Mouse (Mus musculus) midbrain, embryonic 14.5 days (tissue): ENCODE measurements around the gene Syt3. TPM values are rescaled to one million over a fixed set of nuclear protein-coding genes. Genes with fewer than 3 reads are reported as not detected.

Experiments used
- ATAC-seq: fragments of 200-750 bp; cut with Nextera tagmentation; 2 replicates; pipeline ENCODE4 v1.8.0; 2017; ENCODE audit warnings: moderate number of reproducible peaks, moderate library complexity; ENCODE audit not compliant: low FRiP score, low TSS enrichment
- DNase-seq: peaks from one replicate; pipeline ENCODE4 v3.0.0-alpha.2; 2015
- H3K27ac ChIP-seq: fragments of 300-500 bp; sonication (generic); replicated peaks from 2 replicates; pipeline ENCODE4 v1.5.1; 2014; ENCODE audit warnings: mild to moderate bottlenecking, low read depth, low read length, moderate library complexity
- H3K27me3 ChIP-seq: fragments of 300-500 bp; sonication (generic); 2 replicates; pipeline ENCODE4 v1.6.1; 2014; ENCODE audit warnings: low read length, control low read depth, mixed read lengths; ENCODE audit not compliant: control insufficient read depth, insufficient read depth
- H3K36me3 ChIP-seq: fragments of 300-500 bp; sonication (generic); 2 replicates; pipeline ENCODE4 v1.6.1; 2014; ENCODE audit warnings: low read length, control low read depth; ENCODE audit not compliant: control insufficient read depth, insufficient read depth
- H3K4me1 ChIP-seq: fragments of 300-500 bp; sonication (generic); 2 replicates; pipeline ENCODE4 v1.6.1; 2014; ENCODE audit warnings: mild to moderate bottlenecking, antibody characterized with exemption, low read length, control low read depth; ENCODE audit not compliant: control insufficient read depth, insufficient read depth
- H3K4me2 ChIP-seq: fragments of 300-500 bp; sonication (generic); 2 replicates; pipeline ENCODE4 v1.6.1; 2014; ENCODE audit warnings: mild to moderate bottlenecking, low read length, moderate library complexity
- H3K4me3 ChIP-seq: fragments of 300-500 bp; sonication (generic); replicated peaks from 2 replicates; pipeline ENCODE4 v1.5.1; 2014; ENCODE audit warnings: low read depth, low read length
- H3K9ac ChIP-seq: fragments of 300-500 bp; sonication (generic); replicated peaks from 2 replicates; pipeline ENCODE4 v1.6.1; 2014; ENCODE audit warnings: mild to moderate bottlenecking, low read length, moderate library complexity
- H3K9me3 ChIP-seq: fragments of 300-500 bp; sonication (generic); 2 replicates; pipeline ENCODE4 v1.6.1; 2016; ENCODE audit warnings: low read length, control low read depth, mixed read lengths; ENCODE audit not compliant: control insufficient read depth
- WGBS: fragments of 180-500 bp; shearing (Covaris S2); extraction: QIAGEN DNeasy Blood & Tissue Kit; methylation state at CpG from one replicate; pipeline ENCODE4 v1.1.7; 2014; 5-methylcytosine and 5-hydroxymethylcytosine counted together
- polyA plus RNA-seq: library from polyadenylated mRNA; unstranded; fragments of >200 nt; fragmentation: Nextera tagmentation; extraction: Ambion mirVana; gene quantifications from 2 replicates; pipeline ENCODE4 v1.2.1, GENCODE M21; 2014

Gene Syt3
- polyA plus RNA-seq, 1 experiment from 2014 or later, result 39.5 TPM

GRCm38 (mm10) chr7:44360792-44361301 is 23.1 kb upstream of the Syt3 start:
- no peaks in the 10 kb centered on the region for H3K36me3 ChIP-seq
- peak overlapping the region; percentile 48 for H3K4me3 ChIP-seq
- DNase-seq (peak; percentile 61), ATAC-seq (peak; percentile 5; the same call in 1 of the 2 replicates)
- H3K4me1 ChIP-seq, result peaks cover 24% of the 10 kb centered on the region
- 0 out of 2 replicates have a peak, but pooled peaks cover 3% of the 10 kb centered on the region for H3K27me3 ChIP-seq
- no peaks in the 10 kb centered on the region for H3K9me3 ChIP-seq
- peak overlapping the region; percentile 94 for H3K4me2 ChIP-seq
- H3K9ac ChIP-seq, result peak overlapping the region; percentile 56; the same call in 1 of the 2 replicates
- WGBS, result 7% methylated on average over 21 of the region's 21 CpGs
- peak overlapping the region; percentile 92 for H3K27ac ChIP-seq

GRCm38 (mm10) chr7:44372678-44373077 is 11.2 kb upstream of the Syt3 start:
- no peak for ATAC-seq

GRCm38 (mm10) chr7:44373460-44373859 is 10.4 kb upstream of the Syt3 start:
- H3K36me3 ChIP-seq, result no peaks in the 10 kb centered on the region
- ATAC-seq (no peak), DNase-seq (no peak)
- peak overlapping the region; percentile 55 for H3K4me3 ChIP-seq
- peaks cover 13% of the 10 kb centered on the region for H3K4me1 ChIP-seq
- H3K9ac ChIP-seq, result no peak overlapping the region; the same call in 1 of the 2 replicates
- no peaks in the 10 kb centered on the region for H3K27me3 ChIP-seq
- H3K27ac ChIP-seq, result peak overlapping the region; percentile 60; the same call in 1 of the 2 replicates
- 13% methylated on average over 7 of the region's 7 CpGs for WGBS
- no peaks in the 10 kb centered on the region for H3K9me3 ChIP-seq
- H3K4me2 ChIP-seq, result peak overlapping the region; percentile 86

More at GRCm38 (mm10) chr7:44372678-44373077, 11.2 kb upstream of the Syt3 start:
- no peaks in the 10 kb centered on the region for H3K27me3 ChIP-seq
- no peaks in the 10 kb centered on the region for H3K36me3 ChIP-seq
- no peak overlapping the region for H3K9ac ChIP-seq
- no peak overlapping the region for H3K4me3 ChIP-seq
- DNase-seq, result no peak
- WGBS, result 91% methylated on average over 8 of the region's 8 CpGs
- no peak overlapping the region for H3K27ac ChIP-seq
- H3K9me3 ChIP-seq, result no peaks in the 10 kb centered on the region
- H3K4me1 ChIP-seq, result peaks cover 13% of the 10 kb centered on the region
- no peak overlapping the region for H3K4me2 ChIP-seq

- 1% methylated on average over 19 of the region's 19 CpGs for WGBS
- H3K4me2 ChIP-seq, result peak overlapping the region; percentile 86
- H3K9ac ChIP-seq, result peak overlapping the region; percentile 65
- H3K27ac ChIP-seq, result peak overlapping the region; percentile 69
- no peaks in the 10 kb centered on the region for H3K36me3 ChIP-seq
- ATAC-seq, result peak; percentile 93
- no peaks in the 10 kb centered on the region for H3K27me3 ChIP-seq
- peaks cover 13% of the 10 kb centered on the region for H3K4me1 ChIP-seq
- H3K4me3 ChIP-seq, result peak overlapping the region; percentile 55
- H3K9me3 ChIP-seq, result no peaks in the 10 kb centered on the region
- peak; percentile 94 for DNase-seq
Measured at GRCm38 (mm10) chr7:44373889-44374652, 9.8 kb upstream of the Syt3 start.

GRCm38 (mm10) chr7:44374756-44375155 is 9.1 kb upstream of the Syt3 start:
- ATAC-seq (no peak; the same call in 1 of the 2 replicates), DNase-seq (peak; percentile 60)
- Histone ChIP-seq H3K4me1 (peaks cover 13% of the 10 kb centered on the region), H3K36me3 (no peaks in the 10 kb centered on the region), H3K4me3 (peak overlapping the region; percentile 55), H3K27me3 (no peaks in the 10 kb centered on the region), H3K9me3 (no peaks in the 10 kb centered on the region), H3K27ac (peak overlapping the region; percentile 69), H3K4me2 (peak overlapping the region; percentile 86), H3K9ac (peak overlapping the region; percentile 65)
- WGBS, result under 1% methylated on average over 5 of the region's 5 CpGs

GRCm38 (mm10) chr7:44375207-44375606 is 8.7 kb upstream of the Syt3 start:
- no peaks in the 10 kb centered on the region for H3K9me3 ChIP-seq
- WGBS, result 2% methylated on average over 10 of the region's 10 CpGs
- no peaks in the 10 kb centered on the region for H3K27me3 ChIP-seq
- peaks cover 13% of the 10 kb centered on the region for H3K4me1 ChIP-seq
- ATAC-seq, result no peak
- peak overlapping the region; percentile 86 for H3K4me2 ChIP-seq
- no peak for DNase-seq
- peak overlapping the region; percentile 55 for H3K4me3 ChIP-seq
- H3K9ac ChIP-seq, result peak overlapping the region; percentile 65; the same call in 1 of the 2 replicates
- peak overlapping the region; percentile 69; the same call in 1 of the 2 replicates for H3K27ac ChIP-seq
- H3K36me3 ChIP-seq, result no peaks in the 10 kb centered on the region

- no peaks in the 10 kb centered on the region for H3K9me3 ChIP-seq
- H3K36me3 ChIP-seq, result no peaks in the 10 kb centered on the region
- H3K27me3 ChIP-seq, result no peaks in the 10 kb centered on the region
- H3K4me1 ChIP-seq, result peaks cover 13% of the 10 kb centered on the region
- WGBS, result 58% methylated on average over 3 of the region's 3 CpGs
- H3K27ac ChIP-seq, result no peak overlapping the region
- H3K9ac ChIP-seq, result no peak overlapping the region
- H3K4me2 ChIP-seq, result no peak overlapping the region
- DNase-seq, result no peak
- H3K4me3 ChIP-seq, result no peak overlapping the region
- ATAC-seq, result no peak
Measured at GRCm38 (mm10) chr7:44375793-44376192, 8.1 kb upstream of the Syt3 start.

- no peak overlapping the region for H3K27ac ChIP-seq
- peak; percentile 20 for DNase-seq
- no peak overlapping the region for H3K9ac ChIP-seq
- no peaks in the 10 kb centered on the region for H3K27me3 ChIP-seq
- no peaks in the 10 kb centered on the region for H3K9me3 ChIP-seq
- ATAC-seq, result no peak
- no peak overlapping the region for H3K4me3 ChIP-seq
- H3K36me3 ChIP-seq, result no peaks in the 10 kb centered on the region
- H3K4me1 ChIP-seq, result peaks cover 12% of the 10 kb centered on the region
- 55% methylated on average over 4 of the region's 4 CpGs for WGBS
- H3K4me2 ChIP-seq, result no peak overlapping the region
Measured at GRCm38 (mm10) chr7:44378290-44378689, 5.6 kb upstream of the Syt3 start.
